Mouse (Mus musculus) cortical plate, adult 2 months (tissue): ENCODE data around the gene Olfr239. TPM values are rescaled to one million over a fixed set of nuclear protein-coding genes. Genes with fewer than 3 reads are reported as not detected.
"Not testable (repeated sequence)": the region's sequence is repeated elsewhere in the genome, so short reads cannot be mapped to it uniquely, and the experiment has no call there.

Experiments
- H3K27ac ChIP-seq: fragments of 200-500 bp; 2 replicates; pipeline ENCODE4 v1.5.1; 2012; ENCODE audit warnings: low read length, control low read depth, inconsistent platforms; ENCODE audit not compliant: insufficient read depth
- H3K4me1 ChIP-seq: fragments of 200-500 bp; 2 replicates; pipeline ENCODE4 v1.6.1; 2011; ENCODE audit warnings: low read length; ENCODE audit not compliant: control insufficient read depth, insufficient read depth
- H3K4me3 ChIP-seq: fragments of 200-500 bp; 2 replicates; pipeline ENCODE4 v1.5.1; 2011; ENCODE audit warnings: mild to moderate bottlenecking, low read length, control low read depth; ENCODE audit not compliant: insufficient read depth
- CTCF ChIP-seq: fragments of 200-500 bp; IDR thresholded peaks from 2 replicates; pipeline ENCODE4 v1.5.1; 2011; ENCODE audit warnings: mild to moderate bottlenecking, control low read depth, low read length; ENCODE audit not compliant: insufficient read depth; ENCODE audit errors: extremely low read depth
- POLR2A ChIP-seq: fragments of 200-500 bp; IDR thresholded peaks from 2 replicates; pipeline ENCODE4 v1.6.1; 2011; ENCODE audit warnings: mild to moderate bottlenecking, low read length, control low read depth; ENCODE audit not compliant: insufficient read depth; ENCODE audit errors: extremely low read depth
- polyA plus RNA-seq: library from polyadenylated mRNA; depleted of rRNA; stranded (reverse); fragments of >200 nt; gene quantifications from 2 replicates; pipeline ENCODE4 v1.2.3, GENCODE M21; 2012; rRNA removed

Olfr239 gene
- polyA plus RNA-seq, result not detected in 2 replicates

DNA sequence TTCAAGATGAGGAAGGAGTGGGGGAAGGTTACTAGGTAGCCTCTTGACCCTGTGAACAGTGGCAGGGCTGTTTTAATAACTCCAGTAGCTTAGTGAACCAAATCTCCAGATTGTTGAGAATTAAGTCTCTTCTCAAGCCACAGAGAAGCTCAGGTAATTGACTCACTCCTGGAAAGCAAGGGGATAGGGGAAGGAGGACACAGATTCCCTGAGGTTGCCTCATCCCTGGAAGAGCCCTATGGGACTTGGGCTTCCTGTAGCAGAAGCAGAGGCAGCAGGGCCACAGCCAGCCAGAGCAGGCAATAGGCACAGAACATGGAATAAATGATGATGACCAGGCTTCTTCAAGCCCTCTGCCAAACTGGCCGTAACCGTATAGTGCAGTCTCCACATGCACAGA lies at the start of gene Olfr239:
TSS of gene Olfr239 (plus strand) at position 301 of the 400 bp plus-strand sequence.
- H3K27ac ChIP-seq, H3K4me1 ChIP-seq, H3K4me3 ChIP-seq: not testable (repeated sequence)

DNA sequence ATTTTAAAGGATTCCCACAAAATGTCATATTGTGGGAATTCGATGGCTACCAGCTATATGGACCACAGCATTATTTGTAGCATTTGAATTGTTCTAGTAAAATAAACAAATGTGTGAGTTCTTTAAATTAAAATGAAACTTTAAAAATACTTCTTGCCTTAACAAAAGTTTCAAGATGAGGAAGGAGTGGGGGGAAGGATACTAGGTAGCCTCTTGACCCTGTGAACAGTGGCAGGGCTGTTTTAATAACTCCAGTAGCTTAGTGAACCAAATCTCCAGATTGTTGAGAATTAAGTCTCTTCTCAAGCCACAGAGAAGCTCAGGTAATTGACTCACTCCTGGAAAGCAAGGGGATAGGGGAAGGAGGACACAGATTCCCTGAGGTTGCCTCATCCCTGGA lies 23.0 kb upstream of the Olfr239 start, which contains the start of gene Olfr55:
TSS of gene Olfr55 (plus strand) at position 301 of the 400 bp plus-strand sequence.
- not testable (repeated sequence) for H3K4me3 ChIP-seq, H3K4me1 ChIP-seq

DNA sequence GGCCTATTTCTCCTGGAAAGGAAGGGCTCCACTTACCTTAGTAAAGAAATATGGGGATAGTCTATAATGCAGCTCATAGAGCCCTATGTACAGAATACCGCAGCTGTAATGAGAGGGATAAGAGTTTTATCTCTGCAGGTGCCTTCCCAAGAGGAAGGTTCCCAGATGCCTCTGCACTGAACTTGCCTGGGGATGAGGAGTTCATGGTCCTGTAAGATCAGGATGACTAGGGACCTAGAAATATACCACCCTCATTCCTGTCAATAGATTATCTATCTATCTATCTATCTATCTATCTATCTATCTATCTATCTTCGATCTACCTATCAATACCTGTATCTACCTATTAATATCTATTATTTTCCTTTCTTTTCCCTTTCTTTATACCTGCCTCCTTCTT lies 30.5 kb downstream of the Olfr239 start, which contains the start of gene Olfr1564:
TSS of gene Olfr1564 (minus strand) at position 101 of the 400 bp plus-strand sequence.
- TF ChIP-seq POLR2A, result no peak
- no peak for TF ChIP-seq CTCF
- no peak within 1 kb of the TSS for H3K4me3 ChIP-seq
- H3K27ac ChIP-seq, result no peak within 1 kb of the TSS
- no peaks in the 10 kb centered on the region for H3K4me1 ChIP-seq

More for the DNA sequence above, 23.0 kb upstream of the Olfr239 start, which contains the start of gene Olfr55:
- not testable (repeated sequence) for H3K27ac ChIP-seq

DNA sequence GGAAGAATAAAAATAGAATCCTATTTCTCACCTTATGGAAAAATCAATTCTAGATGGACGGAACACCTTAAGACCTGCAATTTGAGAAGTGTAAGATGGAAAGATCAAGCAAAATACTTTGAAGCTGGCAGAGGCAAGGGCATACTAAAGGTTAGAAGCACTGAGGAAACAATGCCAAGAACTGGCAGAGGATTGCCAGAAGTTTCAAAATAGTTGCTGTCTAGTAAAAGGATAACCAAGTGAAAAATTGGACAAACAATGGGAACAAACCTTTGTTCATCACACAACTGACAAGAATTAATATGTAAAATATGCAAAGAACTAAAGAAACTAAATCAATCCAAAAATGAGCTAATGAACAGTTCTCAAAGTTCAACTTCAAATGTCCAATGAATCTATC lies 45.5 kb downstream of the Olfr239 start:
- not testable (repeated sequence) for H3K4me3 ChIP-seq, H3K4me1 ChIP-seq, H3K27ac ChIP-seq

Other genes with a start within 250 kb of the Olfr239 start
- gene Cyp4f13, start 243.9 kb upstream of the Olfr239 start, polyA plus RNA-seq, result 32.8 and 37.6 TPM in 2 replicates
- gene Zfp472, start 225.5 kb upstream of the Olfr239 start, polyA plus RNA-seq, result 3.1 and 3.2 TPM in 2 replicates
- gene Zfp952, start 198.2 kb upstream of the Olfr239 start, polyA plus RNA-seq, result 10.6 and 11.4 TPM in 2 replicates
- 9.7 and 10.1 TPM in 2 replicates for gene Zfp763, start 157.9 kb upstream of the Olfr239 start, polyA plus RNA-seq
- gene 4921501E09Rik, start 123.2 kb upstream of the Olfr239 start, polyA plus RNA-seq, result 0.08 TPM in 1 of 2 replicates, not detected in the other
- 8.0 and 8.6 TPM in 2 replicates for gene Zfp563, start 102.0 kb upstream of the Olfr239 start, polyA plus RNA-seq
- 4.6 and 5.2 TPM in 2 replicates for gene Morc2b, start 51.6 kb upstream of the Olfr239 start, polyA plus RNA-seq
- gene Olfr55, start 22.9 kb upstream of the Olfr239 start, polyA plus RNA-seq, result not detected in 2 replicates
- 2.5 and 2.7 TPM in 2 replicates for gene Olfr1564, start 30.4 kb downstream of the Olfr239 start, polyA plus RNA-seq
- gene Zfp955a, start 63.8 kb downstream of the Olfr239 start, polyA plus RNA-seq, result 4.9 and 5.0 TPM in 2 replicates
- gene Olfr63, start 73.4 kb downstream of the Olfr239 start, polyA plus RNA-seq, result not detected in 2 replicates
- 10.9 and 12.4 TPM in 2 replicates for gene Zfp955b, start 98.2 kb downstream of the Olfr239 start, polyA plus RNA-seq
- 8.7 and 10.3 TPM in 2 replicates for gene Zfp81, start 167.6 kb downstream of the Olfr239 start, polyA plus RNA-seq
- 9.4 and 9.7 TPM in 2 replicates for gene Zfp101, start 203.3 kb downstream of the Olfr239 start, polyA plus RNA-seq
- gene Actl9, start 241.6 kb downstream of the Olfr239 start, polyA plus RNA-seq, result 0.40 and 0.50 TPM in 2 replicates